Mouse (Mus musculus): ENCODE data around the gene Bmp2k. TPM values are rescaled to one million over a fixed set of nuclear protein-coding genes. Genes with fewer than 3 reads are reported as not detected.

Gene Bmp2k
- polyA plus RNA-seq, 1 experiment from 2014 or later, result 11.9 TPM

- Histone ChIP-seq H3K36me3 (ENCODE audit: insufficient read depth, low read length) (no peaks in the 10 kb centered on the region), H3K27me3 (ENCODE audit: insufficient read depth, low read length) (no peaks in the 10 kb centered on the region), H3K4me1 (replicated peaks; ENCODE audit: insufficient read depth, low read length) (peaks cover 16% of the 10 kb centered on the region; the same call in 1 of the 2 replicates), H3K4me3 (replicated peaks; ENCODE audit: low read depth, low read length) (no peak overlapping the region), H3K4me2 (ENCODE audit: low read length) (peak overlapping the region; percentile 43), H3K9me3 (replicated peaks; ENCODE audit: low read length) (no peaks in the 10 kb centered on the region), H3K27ac (no peak overlapping the region), H3K9ac (ENCODE audit: low read depth, low read length) (no peak overlapping the region)
- 38% methylated on average over 13 of the region's 13 CpGs for WGBS
- ATAC-seq (replicated peaks; ENCODE audit: low FRiP score, low read depth) (no peak), DNase-seq (ENCODE audit: low spot score) (no peak)
- no peak for TF ChIP-seq CTCF (IDR thresholded peaks at IDR 0.05; ENCODE audit: low read depth)
These were observed 18.0 kb upstream of the Bmp2k start for GRCm38 (mm10) chr5:96979296-96980007.

DNA sequence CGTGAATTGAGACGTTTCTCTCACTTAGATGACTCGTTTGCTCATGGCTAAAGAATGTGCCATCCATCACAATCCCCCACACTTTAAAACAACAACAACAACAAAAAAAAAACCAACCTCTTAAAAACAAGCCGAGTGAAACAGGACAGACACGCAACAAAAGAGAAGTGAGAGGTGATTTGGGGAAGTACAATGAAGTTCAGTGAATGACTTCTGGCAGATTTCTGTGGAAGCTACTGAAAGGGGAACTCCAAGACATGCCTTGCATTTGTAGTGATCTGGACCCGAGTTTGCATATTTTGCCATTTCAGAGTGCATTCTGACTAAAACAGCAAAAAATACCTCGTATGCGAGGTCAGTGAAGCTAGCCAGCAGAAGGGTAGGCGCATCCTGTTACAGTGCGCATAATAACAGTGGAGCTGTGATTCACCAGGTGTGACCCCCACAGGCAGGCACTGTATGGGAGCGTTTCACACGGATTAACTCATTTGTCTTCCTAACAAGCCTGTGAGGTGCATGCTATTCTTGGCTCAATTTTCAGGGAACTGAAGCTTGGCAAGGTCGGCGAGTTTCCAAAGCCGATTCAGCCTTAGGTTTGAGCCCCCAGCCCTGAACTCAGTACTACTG is 17.4 kb upstream of the Bmp2k start:
- 11% methylated on average over 15 of the region's 15 CpGs for WGBS
- TF ChIP-seq CTCF (IDR thresholded peaks at IDR 0.05; ENCODE audit: low read depth), result no peak
- Histone ChIP-seq H3K27ac (no peak overlapping the region), H3K36me3 (ENCODE audit: insufficient read depth, low read length) (no peaks in the 10 kb centered on the region), H3K4me2 (ENCODE audit: low read length) (peak overlapping the region; percentile 43), H3K9me3 (replicated peaks; ENCODE audit: low read length) (no peaks in the 10 kb centered on the region), H3K27me3 (ENCODE audit: insufficient read depth, low read length) (no peaks in the 10 kb centered on the region), H3K9ac (ENCODE audit: low read depth, low read length) (no peak overlapping the region), H3K4me1 (replicated peaks; ENCODE audit: insufficient read depth, low read length) (peaks cover 16% of the 10 kb centered on the region; the same call in 1 of the 2 replicates), H3K4me3 (replicated peaks; ENCODE audit: low read depth, low read length) (no peak overlapping the region)
- DNase-seq (ENCODE audit: low spot score) (peak; percentile 56), ATAC-seq (replicated peaks; ENCODE audit: low FRiP score, low read depth) (no peak)

- H3K4me1 ChIP-seq (replicated peaks; ENCODE audit: insufficient read depth, low read length), result peaks cover 16% of the 10 kb centered on the region; the same call in 1 of the 2 replicates
- no peak overlapping the region for H3K4me2 ChIP-seq (ENCODE audit: low read length)
- no peak overlapping the region for H3K4me3 ChIP-seq (replicated peaks; ENCODE audit: low read depth, low read length)
- no peak for DNase-seq (ENCODE audit: low spot score)
- no peak overlapping the region for H3K9ac ChIP-seq (ENCODE audit: low read depth, low read length)
- no peaks in the 10 kb centered on the region for H3K9me3 ChIP-seq (replicated peaks; ENCODE audit: low read length)
- no peaks in the 10 kb centered on the region for H3K36me3 ChIP-seq (ENCODE audit: insufficient read depth, low read length)
- no peak for ATAC-seq (replicated peaks; ENCODE audit: low FRiP score, low read depth)
- TF ChIP-seq CTCF (IDR thresholded peaks at IDR 0.05; ENCODE audit: low read depth), result no peak
- no peak overlapping the region for H3K27ac ChIP-seq
- WGBS, result 60% methylated on average over 3 of the region's 3 CpGs
- no peaks in the 10 kb centered on the region for H3K27me3 ChIP-seq (ENCODE audit: insufficient read depth, low read length)
These were observed 15.5 kb upstream of the Bmp2k start for GRCm38 (mm10) chr5:96981987-96982386.

GRCm38 (mm10) chr5:96983142-96983541 is 14.3 kb upstream of the Bmp2k start:
- DNase-seq (ENCODE audit: low spot score) (peak; percentile 18), ATAC-seq (replicated peaks; ENCODE audit: low FRiP score, low read depth) (no peak)
- no peak overlapping the region for H3K4me2 ChIP-seq (ENCODE audit: low read length)
- TF ChIP-seq CTCF (IDR thresholded peaks at IDR 0.05; ENCODE audit: low read depth), result no peak
- H3K27ac ChIP-seq, result no peak overlapping the region
- H3K27me3 ChIP-seq (ENCODE audit: insufficient read depth, low read length), result no peaks in the 10 kb centered on the region
- H3K9ac ChIP-seq (ENCODE audit: low read depth, low read length), result no peak overlapping the region
- WGBS, result 57% methylated on average over 7 of the region's 7 CpGs
- H3K4me1 ChIP-seq (replicated peaks; ENCODE audit: insufficient read depth, low read length), result peaks cover 16% of the 10 kb centered on the region; the same call in 1 of the 2 replicates
- H3K4me3 ChIP-seq (replicated peaks; ENCODE audit: low read depth, low read length), result no peak overlapping the region
- H3K9me3 ChIP-seq (replicated peaks; ENCODE audit: low read length), result no peaks in the 10 kb centered on the region
- no peaks in the 10 kb centered on the region for H3K36me3 ChIP-seq (ENCODE audit: insufficient read depth, low read length)

GRCm38 (mm10) chr5:96986850-96987249 is 10.6 kb upstream of the Bmp2k start:
- no peaks in the 10 kb centered on the region for H3K27me3 ChIP-seq (ENCODE audit: insufficient read depth, low read length)
- H3K9me3 ChIP-seq (replicated peaks; ENCODE audit: low read length), result no peaks in the 10 kb centered on the region
- no peak overlapping the region for H3K27ac ChIP-seq
- no peak for TF ChIP-seq CTCF (IDR thresholded peaks at IDR 0.05; ENCODE audit: low read depth)
- no peak overlapping the region for H3K9ac ChIP-seq (ENCODE audit: low read depth, low read length)
- no peak for ATAC-seq (replicated peaks; ENCODE audit: low FRiP score, low read depth)
- H3K4me1 ChIP-seq (replicated peaks; ENCODE audit: insufficient read depth, low read length), result 0 out of 2 replicates have a peak, but pooled peaks cover 3% of the 10 kb centered on the region
- H3K36me3 ChIP-seq (ENCODE audit: insufficient read depth, low read length), result no peaks in the 10 kb centered on the region
- H3K4me3 ChIP-seq (replicated peaks; ENCODE audit: low read depth, low read length), result no peak overlapping the region
- DNase-seq (ENCODE audit: low spot score), result no peak
- no peak overlapping the region for H3K4me2 ChIP-seq (ENCODE audit: low read length)
- 88% methylated on average over 3 of the region's 3 CpGs for WGBS

DNA sequence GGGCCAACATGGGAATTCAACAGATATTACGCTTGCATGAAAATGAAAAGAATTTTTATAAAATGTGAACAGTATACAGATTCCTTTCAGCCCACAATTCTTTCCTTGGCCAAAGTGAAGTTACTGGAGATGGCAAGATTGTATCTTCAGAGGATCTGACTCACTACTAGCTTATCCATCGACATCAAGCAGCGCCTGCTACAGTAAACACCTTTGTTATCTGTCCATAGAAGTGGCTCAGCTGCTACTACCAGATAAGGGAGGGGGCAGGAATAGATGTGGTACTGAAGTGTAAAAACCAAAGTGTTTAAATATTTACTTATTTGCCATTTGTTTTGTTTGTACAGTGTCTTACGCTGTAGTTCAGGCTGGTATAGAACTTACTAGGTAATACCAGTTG is 8.6 kb upstream of the Bmp2k start:
- no peak for TF ChIP-seq CTCF (IDR thresholded peaks at IDR 0.05; ENCODE audit: low read depth)
- Histone ChIP-seq H3K27me3 (ENCODE audit: insufficient read depth, low read length) (no peaks in the 10 kb centered on the region), H3K36me3 (ENCODE audit: insufficient read depth, low read length) (no peaks in the 10 kb centered on the region), H3K27ac (no peak overlapping the region), H3K9me3 (replicated peaks; ENCODE audit: low read length) (no peaks in the 10 kb centered on the region), H3K9ac (ENCODE audit: low read depth, low read length) (no peak overlapping the region), H3K4me3 (replicated peaks; ENCODE audit: low read depth, low read length) (no peak overlapping the region), H3K4me1 (replicated peaks; ENCODE audit: insufficient read depth, low read length) (no peaks in the 10 kb centered on the region), H3K4me2 (ENCODE audit: low read length) (no peak overlapping the region)
- ATAC-seq (replicated peaks; ENCODE audit: low FRiP score, low read depth), result no peak
- WGBS, result 86% methylated on average over 4 of the region's 4 CpGs
- DNase-seq (ENCODE audit: low spot score), result no peak
